Mouse (Mus musculus): ENCODE measurements around the gene Pknox2. TPM values are rescaled to one million over a fixed set of nuclear protein-coding genes. Genes with fewer than 3 reads are reported as not detected.

Pknox2 gene
- polyA plus RNA-seq, 1 experiment from 2014 or later = 8.2 TPM

DNA sequence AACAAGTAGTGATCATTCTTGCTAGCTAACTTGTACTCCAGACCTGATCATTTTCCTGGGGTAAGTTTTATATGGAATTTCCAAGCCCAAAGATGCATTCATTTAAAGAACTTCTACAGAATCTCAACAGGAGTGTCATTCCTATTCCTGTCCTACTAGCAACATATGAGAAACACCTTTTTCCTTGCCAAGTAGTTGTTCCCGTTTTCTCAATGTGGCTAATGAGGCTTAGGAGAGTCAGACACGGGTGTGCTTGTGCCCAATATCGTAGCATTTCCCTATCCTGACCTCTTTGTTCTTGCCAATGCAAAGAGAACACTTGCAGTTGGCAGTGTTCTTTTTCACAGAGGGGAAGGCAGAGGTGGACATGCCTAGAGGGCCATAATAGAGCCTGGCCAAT, 157.2 kb downstream of the Pknox2 start:
- Histone ChIP-seq H3K36me3 (no peaks in the 10 kb centered on the region), H3K4me3 (no peak overlapping the region), H3K27ac (ENCODE audit: poor library complexity, severe bottlenecking) (no peak overlapping the region), H3K9me3 (replicated peaks) (no peaks in the 10 kb centered on the region), H3K4me2 (no peak overlapping the region), H3K9ac (no peak overlapping the region), H3K27me3 (replicated peaks) (no peaks in the 10 kb centered on the region), H3K4me1 (replicated peaks) (peaks cover 10% of the 10 kb centered on the region)
- WGBS = 84% methylated on average over 3 of the region's 3 CpGs
- no peak for ATAC-seq (ENCODE audit: insufficient number of reproducible peaks, low FRiP score)

DNA sequence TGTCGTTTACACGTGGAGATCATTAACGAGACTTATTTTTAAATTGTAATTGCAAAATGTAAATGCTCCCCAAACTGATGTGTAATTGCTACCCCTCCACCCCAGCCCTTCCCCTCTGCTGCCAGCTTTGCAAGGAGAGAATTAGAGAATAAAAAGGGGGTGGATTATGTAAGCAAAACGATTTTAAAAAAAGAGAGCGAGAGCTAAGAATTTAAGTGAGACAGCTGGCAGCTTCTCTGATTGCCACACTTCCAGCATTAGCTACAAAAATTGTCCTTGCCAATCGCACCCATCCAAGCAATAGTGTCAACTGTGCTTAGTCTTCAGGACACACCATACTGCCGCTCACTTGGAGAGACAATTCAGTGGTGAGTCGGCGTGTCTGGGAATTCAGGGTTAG, 162.0 kb downstream of the Pknox2 start:
- ATAC-seq (ENCODE audit: insufficient number of reproducible peaks, low FRiP score) = no peak
- Histone ChIP-seq H3K9me3 (replicated peaks) (no peaks in the 10 kb centered on the region), H3K27me3 (replicated peaks) (no peaks in the 10 kb centered on the region), H3K4me1 (replicated peaks) (no peaks in the 10 kb centered on the region), H3K27ac (ENCODE audit: poor library complexity, severe bottlenecking) (no peak overlapping the region), H3K36me3 (no peaks in the 10 kb centered on the region), H3K9ac (no peak overlapping the region), H3K4me3 (no peak overlapping the region), H3K4me2 (no peak overlapping the region)
- WGBS = 85% methylated on average over 9 of the region's 9 CpGs

- no peak overlapping the region for H3K4me3 ChIP-seq
- no peaks in the 10 kb centered on the region for H3K9me3 ChIP-seq (replicated peaks)
- H3K4me1 ChIP-seq (replicated peaks) = peaks cover 20% of the 10 kb centered on the region
- 23% methylated on average over 11 of the region's 11 CpGs for WGBS
- H3K27ac ChIP-seq (ENCODE audit: poor library complexity, severe bottlenecking) = no peak overlapping the region
- H3K9ac ChIP-seq = no peak overlapping the region
- H3K27me3 ChIP-seq (replicated peaks) = no peaks in the 10 kb centered on the region
- no peak for ATAC-seq (ENCODE audit: insufficient number of reproducible peaks, low FRiP score)
- H3K4me2 ChIP-seq = 0 out of 2 replicates have a peak overlapping the region, but pooled peaks have one; percentile 2
- H3K36me3 ChIP-seq = no peaks in the 10 kb centered on the region
Measured at GRCm38 (mm10) chr9:36976596-36977362, 170.4 kb downstream of the Pknox2 start.

GRCm38 (mm10) chr9:36973486-36974227, 173.6 kb downstream of the Pknox2 start:
- WGBS = 62% methylated on average over 11 of the region's 11 CpGs
- no peaks in the 10 kb centered on the region for H3K27me3 ChIP-seq (replicated peaks)
- H3K9me3 ChIP-seq (replicated peaks) = no peaks in the 10 kb centered on the region

GRCm38 (mm10) chr9:36972089-36972488, 175.1 kb downstream of the Pknox2 start:
- H3K36me3 ChIP-seq = no peaks in the 10 kb centered on the region
- ATAC-seq (ENCODE audit: insufficient number of reproducible peaks, low FRiP score) = no peak
- H3K27me3 ChIP-seq (replicated peaks) = no peaks in the 10 kb centered on the region
- H3K9me3 ChIP-seq (replicated peaks) = no peaks in the 10 kb centered on the region
- H3K27ac ChIP-seq (ENCODE audit: poor library complexity, severe bottlenecking) = no peak overlapping the region
- WGBS = 51% methylated on average over 3 of the region's 3 CpGs
- H3K9ac ChIP-seq = no peak overlapping the region
- H3K4me3 ChIP-seq = no peak overlapping the region
- peaks cover 11% of the 10 kb centered on the region for H3K4me1 ChIP-seq (replicated peaks)
- no peak overlapping the region for H3K4me2 ChIP-seq

More at GRCm38 (mm10) chr9:36973486-36974227, 173.6 kb downstream of the Pknox2 start:
- Histone ChIP-seq H3K4me1 (replicated peaks) (peaks cover 14% of the 10 kb centered on the region), H3K9ac (no peak overlapping the region), H3K4me2 (no peak overlapping the region), H3K36me3 (no peaks in the 10 kb centered on the region), H3K4me3 (no peak overlapping the region), H3K27ac (ENCODE audit: poor library complexity, severe bottlenecking) (no peak overlapping the region)
- no peak for ATAC-seq (ENCODE audit: insufficient number of reproducible peaks, low FRiP score)

- ATAC-seq (ENCODE audit: insufficient number of reproducible peaks, low FRiP score) = no peak
- Histone ChIP-seq H3K4me3 (no peak overlapping the region), H3K36me3 (no peaks in the 10 kb centered on the region), H3K9ac (no peak overlapping the region), H3K4me1 (replicated peaks) (peaks cover 2% of the 10 kb centered on the region; the same call in 1 of the 2 replicates), H3K4me2 (no peak overlapping the region), H3K9me3 (replicated peaks) (no peaks in the 10 kb centered on the region), H3K27ac (ENCODE audit: poor library complexity, severe bottlenecking) (no peak overlapping the region), H3K27me3 (replicated peaks) (no peaks in the 10 kb centered on the region)
- WGBS = 27% methylated on average over 3 of the region's 3 CpGs
Measured at GRCm38 (mm10) chr9:36971066-36971465, 176.1 kb downstream of the Pknox2 start.

DNA sequence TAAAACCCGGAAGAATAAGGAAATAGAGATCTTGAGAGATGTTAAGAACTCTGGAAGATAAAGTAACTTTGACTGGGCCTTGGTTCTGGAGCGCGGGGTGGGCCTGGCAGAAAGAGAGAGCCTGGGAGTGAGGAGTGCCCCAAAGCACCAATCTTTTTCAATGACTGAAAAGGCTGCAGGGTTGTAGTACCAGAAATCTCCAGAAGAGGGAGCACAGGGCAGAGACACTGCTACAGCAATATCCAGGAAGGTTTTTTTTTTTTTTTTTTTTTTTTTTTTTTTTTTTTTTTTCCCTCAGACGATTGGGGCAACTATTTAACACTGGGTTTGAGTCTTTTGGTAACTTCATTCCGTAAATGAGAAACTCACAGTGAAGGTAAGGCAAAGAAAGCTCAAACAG, 176.6 kb downstream of the Pknox2 start:
- H3K27ac ChIP-seq (ENCODE audit: poor library complexity, severe bottlenecking) = no peak overlapping the region
- no peak overlapping the region for H3K4me2 ChIP-seq
- H3K9ac ChIP-seq = no peak overlapping the region
- no peaks in the 10 kb centered on the region for H3K36me3 ChIP-seq
- no peaks in the 10 kb centered on the region for H3K27me3 ChIP-seq (replicated peaks)
- no peaks in the 10 kb centered on the region for H3K4me1 ChIP-seq (replicated peaks)
- H3K4me3 ChIP-seq = no peak overlapping the region
- WGBS = 7% methylated on average over 5 of the region's 5 CpGs
- ATAC-seq (ENCODE audit: insufficient number of reproducible peaks, low FRiP score) = no peak
- H3K9me3 ChIP-seq (replicated peaks) = no peaks in the 10 kb centered on the region

GRCm38 (mm10) chr9:36969131-36969530, 178.1 kb downstream of the Pknox2 start:
- H3K36me3 ChIP-seq = no peaks in the 10 kb centered on the region
- H3K4me3 ChIP-seq = no peak overlapping the region
- 67% methylated on average over 1 of the region's 1 CpGs for WGBS
- H3K4me2 ChIP-seq = no peak overlapping the region
- peaks cover 4% of the 10 kb centered on the region for H3K4me1 ChIP-seq (replicated peaks)
- H3K27ac ChIP-seq (ENCODE audit: poor library complexity, severe bottlenecking) = no peak overlapping the region
- no peak overlapping the region for H3K9ac ChIP-seq
- no peaks in the 10 kb centered on the region for H3K9me3 ChIP-seq (replicated peaks)
- no peaks in the 10 kb centered on the region for H3K27me3 ChIP-seq (replicated peaks)
- no peak for ATAC-seq (ENCODE audit: insufficient number of reproducible peaks, low FRiP score)

DNA sequence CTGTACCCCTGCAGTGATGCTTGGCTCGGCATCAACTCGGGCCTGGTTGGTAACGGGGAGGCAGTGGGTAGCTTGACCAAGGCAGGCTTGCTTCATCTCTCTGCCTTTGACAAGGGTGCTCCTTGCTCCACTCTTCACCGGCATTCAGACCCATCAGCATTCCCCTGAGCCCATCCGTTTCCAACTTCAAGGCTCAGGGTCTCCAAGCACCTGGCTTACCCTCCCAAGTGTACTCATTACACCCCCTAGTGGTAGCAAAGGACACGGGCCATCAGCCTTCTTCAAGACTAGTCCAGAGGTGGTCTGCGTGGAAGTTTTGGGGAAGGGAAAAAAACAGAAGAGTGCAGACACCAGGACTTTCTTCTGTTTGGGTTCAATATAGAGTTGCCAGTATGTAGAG, 178.5 kb downstream of the Pknox2 start:
- no peaks in the 10 kb centered on the region for H3K27me3 ChIP-seq (replicated peaks)
- WGBS = 47% methylated on average over 7 of the region's 7 CpGs
- ATAC-seq (ENCODE audit: insufficient number of reproducible peaks, low FRiP score) = 0 out of 2 replicates have a peak, but pooled peaks have one; percentile 38
- H3K4me2 ChIP-seq = no peak overlapping the region
- H3K4me3 ChIP-seq = no peak overlapping the region
- H3K9ac ChIP-seq = no peak overlapping the region
- no peak overlapping the region for H3K27ac ChIP-seq (ENCODE audit: poor library complexity, severe bottlenecking)
- H3K36me3 ChIP-seq = no peaks in the 10 kb centered on the region
- H3K9me3 ChIP-seq (replicated peaks) = no peaks in the 10 kb centered on the region
- peaks cover 8% of the 10 kb centered on the region for H3K4me1 ChIP-seq (replicated peaks)

GRCm38 (mm10) chr9:36968236-36968635, 179.0 kb downstream of the Pknox2 start:
- no peak overlapping the region for H3K4me2 ChIP-seq
- H3K27me3 ChIP-seq (replicated peaks) = no peaks in the 10 kb centered on the region
- H3K9me3 ChIP-seq (replicated peaks) = no peaks in the 10 kb centered on the region
- no peak overlapping the region for H3K27ac ChIP-seq (ENCODE audit: poor library complexity, severe bottlenecking)
- H3K4me3 ChIP-seq = no peak overlapping the region
- H3K9ac ChIP-seq = no peak overlapping the region
- no peaks in the 10 kb centered on the region for H3K36me3 ChIP-seq
- 81% methylated on average over 7 of the region's 7 CpGs for WGBS
- ATAC-seq (ENCODE audit: insufficient number of reproducible peaks, low FRiP score) = no peak
- peaks cover 13% of the 10 kb centered on the region for H3K4me1 ChIP-seq (replicated peaks)

DNA sequence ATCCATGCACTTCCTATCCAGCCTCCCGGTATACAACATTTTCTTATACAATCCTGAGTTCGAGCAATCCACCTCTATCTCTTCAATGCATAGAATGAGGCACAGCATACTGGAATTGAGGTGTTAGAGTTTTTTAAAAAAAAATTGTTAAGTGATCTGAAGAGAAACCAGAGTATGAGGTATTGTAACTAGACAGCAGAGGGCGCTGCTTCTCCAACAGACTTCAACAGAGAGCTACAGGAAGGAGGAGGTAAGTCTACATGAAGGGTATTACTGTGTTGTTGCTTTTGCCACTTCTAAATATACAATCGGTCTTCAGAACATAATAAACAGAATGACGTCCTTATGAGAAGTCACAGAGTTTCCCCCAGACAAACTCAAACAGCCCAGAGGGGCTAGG, 181.5 kb downstream of the Pknox2 start:
- H3K27me3 ChIP-seq (replicated peaks) = no peaks in the 10 kb centered on the region
- WGBS = 60% methylated on average over 5 of the region's 5 CpGs

More for the DNA sequence above, 181.5 kb downstream of the Pknox2 start:
- peaks cover 37% of the 10 kb centered on the region for H3K4me1 ChIP-seq (replicated peaks)
- H3K36me3 ChIP-seq = no peaks in the 10 kb centered on the region
- H3K27ac ChIP-seq (ENCODE audit: poor library complexity, severe bottlenecking) = no peak overlapping the region
- no peak overlapping the region for H3K4me2 ChIP-seq
- no peak overlapping the region for H3K4me3 ChIP-seq
- H3K9ac ChIP-seq = no peak overlapping the region
- H3K9me3 ChIP-seq (replicated peaks) = no peaks in the 10 kb centered on the region
- no peak for ATAC-seq (ENCODE audit: insufficient number of reproducible peaks, low FRiP score)

Data from heart, embryonic 12.5 days (tissue).